Mouse (Mus musculus): Measurements from ENCODE around the gene Akap2.

Gene Akap2

GRCm38 (mm10) chr4:57895902-57896301, 178.4 kb downstream of the Akap2 start:
- DNase-seq (ENCODE audit: inconsistent age in 2 of 2, low spot score in 1 of 2): no peak

- DNase-seq (ENCODE audit: inconsistent age in 2 of 2, low spot score in 1 of 2): no peak
Observed at GRCm38 (mm10) chr4:57896631-57897030, 179.2 kb downstream of the Akap2 start.

DNA sequence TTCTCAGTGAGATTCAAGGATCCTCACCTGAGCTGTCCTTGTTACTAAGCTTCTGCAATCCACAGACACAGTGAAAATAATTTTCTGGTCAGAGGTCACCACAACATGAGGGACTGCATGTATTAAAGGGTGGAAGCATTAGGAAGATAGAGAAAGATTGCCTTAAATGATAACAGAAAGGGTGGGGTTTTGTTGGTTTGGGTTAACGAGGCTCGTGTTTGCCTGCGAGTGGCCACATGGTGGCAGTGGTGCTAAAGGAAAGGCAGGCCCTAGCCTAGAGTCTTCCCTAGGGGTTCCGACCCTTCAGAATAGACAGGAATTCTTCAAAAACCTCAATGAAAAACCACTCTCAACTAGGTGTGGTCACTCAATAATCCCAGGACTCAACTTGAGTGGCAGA, 183.8 kb downstream of the Akap2 start:
- peak in 1 of 2 experiments; percentile 76 for DNase-seq (ENCODE audit: inconsistent age in 2 of 2, low spot score in 1 of 2)

DNA sequence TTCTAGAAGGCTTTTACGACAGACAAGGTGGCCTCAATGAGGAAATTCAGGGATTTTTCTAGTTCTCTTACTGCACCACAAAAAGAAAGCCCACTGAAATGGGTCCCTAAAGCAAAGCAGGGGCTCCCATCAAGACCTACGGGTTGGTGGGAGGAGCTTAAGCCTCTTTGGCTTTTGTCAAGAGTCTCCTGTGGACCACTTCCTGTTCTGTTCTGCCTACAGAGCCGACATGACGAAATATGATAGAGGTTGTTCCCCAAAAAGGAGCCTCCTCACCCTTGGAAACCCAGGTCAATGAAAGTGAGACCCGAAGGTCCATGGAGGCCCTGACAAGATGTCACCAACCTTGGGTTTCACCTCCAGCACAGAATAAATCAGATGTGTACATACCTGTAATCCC, 185.2 kb downstream of the Akap2 start:
- no peak for DNase-seq (ENCODE audit: inconsistent age in 2 of 2, low spot score in 1 of 2)

DNA sequence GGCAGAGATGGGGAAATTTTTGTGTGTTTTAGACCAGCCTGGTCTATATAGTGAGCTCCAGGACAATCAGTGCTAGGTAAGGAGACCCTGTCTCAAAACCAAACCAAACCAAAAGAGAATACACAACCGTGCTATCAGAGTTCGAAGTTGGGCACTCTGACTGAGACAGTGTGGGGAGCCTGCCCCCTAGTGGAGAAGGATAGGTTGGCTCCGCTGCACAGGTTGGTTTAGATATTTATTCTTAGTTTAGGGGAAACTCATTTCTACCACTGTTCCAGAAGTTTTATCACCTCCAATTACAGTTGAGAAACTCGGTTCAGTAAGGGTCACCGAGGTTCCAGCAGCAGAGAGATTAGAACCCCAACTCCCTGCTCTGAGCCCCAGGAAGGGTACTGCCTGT, 186.8 kb downstream of the Akap2 start:
- peak; percentile 63 to 91 for DNase-seq (ENCODE audit: inconsistent age in 2 of 2, low spot score in 1 of 2)

- no peak for DNase-seq (ENCODE audit: inconsistent age in 2 of 2, low spot score in 1 of 2)
Observed at GRCm38 (mm10) chr4:57904638-57905037, 187.2 kb downstream of the Akap2 start.

DNA sequence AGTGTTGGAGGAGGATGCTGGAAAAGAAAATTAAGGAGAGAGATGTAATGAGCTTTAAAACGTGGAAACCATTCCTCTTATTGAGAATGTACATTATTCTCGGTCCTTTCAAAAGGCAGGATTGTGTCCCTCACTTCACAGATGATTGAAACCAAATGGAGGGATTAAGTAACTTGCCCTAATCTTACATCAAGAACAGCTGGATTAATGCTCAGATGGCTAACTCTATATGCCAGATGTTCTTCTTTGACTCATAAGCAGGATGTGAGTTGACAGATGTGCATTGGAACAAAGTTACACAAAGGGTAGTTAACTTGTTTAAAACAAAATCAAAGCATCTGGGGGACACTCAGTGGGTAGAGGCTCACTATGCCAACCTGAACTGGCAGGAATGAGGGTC, 189.3 kb downstream of the Akap2 start:
- DNase-seq (ENCODE audit: inconsistent age in 2 of 2, low spot score in 1 of 2): no peak

- no peak for DNase-seq (ENCODE audit: inconsistent age in 2 of 2, low spot score in 1 of 2)
Observed at GRCm38 (mm10) chr4:57908860-57909259, 191.4 kb downstream of the Akap2 start.

DNA sequence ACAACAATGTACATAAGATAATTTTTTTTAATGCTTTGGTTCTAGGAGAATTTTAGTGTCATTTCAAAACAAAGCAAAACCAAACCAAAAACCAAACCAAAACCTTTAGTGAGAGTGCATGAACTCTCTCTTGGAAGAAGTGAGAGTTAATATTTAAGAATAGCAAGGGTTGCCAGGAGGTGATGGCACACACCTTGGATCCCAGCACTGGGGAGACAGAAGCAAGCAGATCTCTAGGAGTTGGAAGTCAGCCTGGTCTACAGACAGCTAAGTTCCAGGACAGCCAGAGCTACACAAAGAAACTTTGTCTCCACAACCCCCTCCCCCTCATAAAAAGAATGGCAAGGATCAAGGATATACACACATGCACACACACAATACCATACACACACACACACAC, 195.6 kb downstream of the Akap2 start:
- no peak for DNase-seq (ENCODE audit: inconsistent age in 2 of 2, low spot score in 1 of 2)

DNA sequence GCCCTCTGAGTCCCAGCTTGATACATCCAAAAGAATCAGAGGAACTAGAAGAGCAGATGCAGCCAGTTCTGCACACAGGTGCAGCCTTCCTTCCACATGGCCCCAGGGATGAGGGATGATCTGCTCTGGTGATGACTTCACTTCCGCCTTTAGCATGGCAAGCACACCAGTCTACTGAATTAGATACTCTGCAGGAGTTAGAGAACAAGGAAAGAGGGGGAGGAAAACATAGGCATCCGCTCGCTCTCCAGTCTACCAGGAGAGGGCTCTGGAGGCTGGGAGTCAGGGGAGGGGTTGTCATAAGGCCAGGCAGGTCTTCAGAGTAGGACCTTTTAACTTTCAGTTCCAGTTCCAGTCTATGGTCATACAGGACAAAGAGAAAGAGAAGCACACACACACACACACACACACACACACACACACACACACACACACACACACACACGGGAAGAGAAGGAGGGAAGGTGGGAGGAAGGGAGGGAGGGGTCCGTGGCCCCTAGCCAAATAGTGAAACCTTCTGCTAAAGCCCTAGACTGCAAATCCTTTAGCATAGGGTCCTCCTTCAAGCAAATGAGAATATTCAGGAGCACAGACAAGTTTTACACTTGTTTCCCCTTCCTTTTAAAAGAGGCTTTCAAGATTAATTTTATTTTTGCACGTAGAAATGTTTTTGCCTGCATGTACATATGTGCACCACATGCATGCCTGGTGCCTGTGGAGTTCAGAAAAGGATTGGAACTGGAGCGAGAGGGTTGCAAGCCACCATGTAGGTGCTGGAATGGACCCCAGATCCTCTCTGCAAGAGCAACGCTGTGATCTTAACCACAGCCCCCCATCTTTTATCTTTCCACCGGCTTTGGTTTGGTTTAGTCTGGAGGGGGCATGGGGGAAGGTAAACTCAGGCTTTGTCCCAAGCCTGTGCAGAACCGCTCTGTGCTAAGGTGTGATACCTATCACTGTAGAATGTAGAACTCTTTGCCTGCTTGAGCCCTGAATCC, 197.0 kb downstream of the Akap2 start:
- DNase-seq (ENCODE audit: inconsistent age in 2 of 2, low spot score in 1 of 2): peak in 1 of 2 experiments; percentile 67

GRCm38 (mm10) chr4:57915216-57915965, 197.9 kb downstream of the Akap2 start:
- peak; percentile 39 to 81 for DNase-seq (ENCODE audit: inconsistent age in 2 of 2, low spot score in 1 of 2)

GRCm38 (mm10) chr4:57916201-57916661, 198.8 kb downstream of the Akap2 start, which contains the start of gene D630039A03Rik:
Gene D630039A03Rik, minus strand, starts transcription at chr4:57916297.
- DNase-seq (ENCODE audit: inconsistent age in 2 of 2, low spot score in 1 of 2): peak; percentile 79 to 90

DNA sequence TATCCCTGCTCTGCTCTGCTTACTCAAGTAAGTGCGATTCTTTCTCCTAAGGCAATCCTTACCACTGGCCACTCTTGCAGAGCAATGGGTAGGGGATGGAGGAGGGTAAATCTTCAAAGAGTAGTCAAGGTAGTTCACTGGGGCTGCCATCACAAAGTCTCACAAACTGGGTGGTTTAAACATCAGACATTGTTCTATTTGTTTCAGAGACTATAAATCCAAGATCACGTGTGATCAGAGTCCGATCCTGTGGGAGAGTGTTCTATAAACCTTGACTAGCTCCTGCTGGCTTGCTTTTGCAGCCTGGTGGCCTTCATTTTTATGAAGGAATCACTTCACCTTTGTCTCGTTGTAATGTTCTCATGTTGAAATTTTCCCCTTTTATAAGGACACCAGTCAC, 199.3 kb downstream of the Akap2 start:
- no peak for DNase-seq (ENCODE audit: inconsistent age in 2 of 2, low spot score in 1 of 2)

DNA sequence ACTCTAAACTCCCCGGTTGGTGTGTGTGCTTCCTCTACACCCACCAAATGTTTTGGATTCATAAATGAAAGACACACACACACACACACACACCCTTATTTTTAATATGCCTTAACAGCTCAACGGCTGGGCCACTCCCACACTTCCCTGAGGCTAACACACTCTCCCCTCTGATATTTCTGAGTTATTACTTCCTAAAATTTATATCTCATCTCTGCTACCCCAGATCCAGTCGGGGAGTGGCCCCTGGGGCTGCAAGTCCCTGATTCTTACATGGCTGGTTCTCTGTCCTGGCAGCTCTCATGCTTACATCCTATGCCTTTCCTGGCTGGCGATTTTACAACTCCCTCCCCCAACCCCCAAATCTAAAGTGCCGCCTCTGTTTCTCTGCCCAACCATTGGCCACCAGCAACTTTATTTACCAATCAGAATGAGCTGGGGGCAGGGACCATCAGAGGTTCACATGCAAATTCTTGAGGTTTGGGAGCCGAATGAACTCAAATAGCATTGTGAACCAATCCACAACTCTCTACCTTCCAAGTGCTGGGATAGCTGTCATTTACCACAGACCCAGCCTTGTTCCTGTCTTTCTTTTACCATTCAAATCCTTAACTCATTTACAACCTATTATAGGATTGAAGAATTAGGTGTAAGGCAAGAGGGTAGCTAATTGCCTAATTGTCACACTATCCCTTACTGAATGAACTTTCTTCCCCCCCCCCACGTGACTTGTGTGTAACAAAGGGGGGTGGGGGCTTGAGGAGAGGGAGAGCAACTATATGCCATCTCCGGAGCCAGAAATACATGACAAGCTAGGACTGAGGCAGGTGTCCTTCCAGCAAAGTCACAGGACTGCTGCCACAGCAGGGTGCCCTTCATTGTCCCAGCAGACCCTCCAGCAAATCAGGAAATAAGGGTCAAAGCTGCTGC, 202.3 kb downstream of the Akap2 start:
- DNase-seq (ENCODE audit: inconsistent age in 2 of 2, low spot score in 1 of 2): no peak

DNA sequence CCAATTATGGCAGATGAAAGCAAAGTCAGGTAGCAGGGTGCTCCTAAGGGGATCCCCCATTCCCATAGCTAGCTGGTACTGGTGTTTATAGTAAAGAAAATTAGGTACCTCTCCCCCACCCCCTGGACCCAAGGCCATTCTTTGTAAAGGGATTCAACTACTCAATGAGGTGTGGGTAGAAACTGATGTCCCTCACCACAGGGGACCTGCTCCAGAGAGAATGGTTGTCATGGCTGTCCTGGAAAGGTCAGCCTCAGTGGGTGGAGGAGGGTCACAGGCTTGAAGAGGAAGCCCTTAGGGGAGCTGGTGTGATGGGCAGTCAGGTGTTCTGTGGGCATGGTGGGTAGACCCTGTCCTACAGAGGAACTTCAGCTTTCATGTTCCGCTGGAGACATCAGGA, 203.1 kb downstream of the Akap2 start:
- DNase-seq (ENCODE audit: inconsistent age in 2 of 2, low spot score in 1 of 2): no peak

DNA sequence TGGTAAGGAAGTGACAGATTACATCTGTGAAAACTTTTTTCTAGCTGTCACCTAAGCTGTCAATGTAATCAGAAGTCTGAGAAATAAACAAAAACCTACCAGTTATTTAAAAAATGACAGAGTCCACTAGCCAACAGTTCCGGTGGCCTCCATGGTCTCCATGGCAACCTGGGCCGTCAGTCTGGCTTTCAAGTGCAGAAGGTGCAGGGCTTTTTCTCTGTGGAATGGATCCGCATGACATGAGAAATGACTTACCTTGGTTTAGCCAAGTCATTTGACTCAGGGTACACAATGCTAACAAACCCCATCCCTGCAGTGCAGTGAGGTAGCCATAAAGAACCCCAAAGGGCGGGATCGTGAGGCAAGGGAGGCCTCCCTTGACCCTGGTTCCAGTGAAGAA, 204.7 kb downstream of the Akap2 start:
- peak; percentile 56 to 71 for DNase-seq (ENCODE audit: inconsistent age in 2 of 2, low spot score in 1 of 2)

DNA sequence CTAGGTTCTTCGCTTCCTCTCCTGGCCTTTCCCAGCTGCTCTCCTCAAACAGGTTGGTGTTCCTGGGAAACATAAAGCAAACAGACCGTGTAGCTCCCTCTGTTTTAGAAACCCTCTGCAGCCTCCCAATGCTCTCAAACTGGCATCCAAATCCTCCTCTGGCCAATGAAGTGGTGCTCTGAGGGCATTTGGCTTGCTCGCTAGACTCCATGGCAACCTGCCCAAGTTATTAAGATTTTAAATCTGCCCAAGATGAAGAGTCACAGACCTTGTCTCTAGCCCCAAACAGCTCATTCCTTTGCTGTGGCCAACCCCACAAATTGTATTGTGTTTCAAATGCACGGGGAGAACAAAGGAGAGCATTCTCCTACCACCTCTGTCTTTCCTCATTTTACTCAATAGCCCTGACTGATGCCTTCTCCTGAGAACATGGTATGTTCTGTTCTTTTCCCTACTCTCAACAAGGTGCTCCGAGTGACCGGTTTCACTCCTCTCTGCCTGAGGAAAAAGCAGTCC, 207.2 kb downstream of the Akap2 start:
- no peak for DNase-seq (ENCODE audit: inconsistent age in 2 of 2, low spot score in 1 of 2)

- DNase-seq (ENCODE audit: inconsistent age in 2 of 2, low spot score in 1 of 2): peak in 1 of 2 experiments; percentile 71
Observed at GRCm38 (mm10) chr4:57927464-57928205, 210.2 kb downstream of the Akap2 start.

- no peak for DNase-seq (ENCODE audit: inconsistent age in 2 of 2, low spot score in 1 of 2)
Observed at GRCm38 (mm10) chr4:57930559-57931170, 213.2 kb downstream of the Akap2 start.
